Mouse (Mus musculus) urinary bladder, postnatal 14 days (tissue): ENCODE measurements around the gene B3gnt3.

Experiments
- DNase-seq: peaks from one replicate; pipeline ENCODE4 v3.0.0; 2021; ENCODE audit warnings: low spot score

Gene B3gnt3

GRCm38 (mm10) chr8:71678216-71678615 lies 23.4 kb downstream of the B3gnt3 start:
- DNase-seq, result no peak

- DNase-seq, result no peak
Measured at GRCm38 (mm10) chr8:71677555-71677954, 24.0 kb downstream of the B3gnt3 start.

- no peak for DNase-seq
Measured at GRCm38 (mm10) chr8:71676803-71677202, 24.8 kb downstream of the B3gnt3 start.

DNA sequence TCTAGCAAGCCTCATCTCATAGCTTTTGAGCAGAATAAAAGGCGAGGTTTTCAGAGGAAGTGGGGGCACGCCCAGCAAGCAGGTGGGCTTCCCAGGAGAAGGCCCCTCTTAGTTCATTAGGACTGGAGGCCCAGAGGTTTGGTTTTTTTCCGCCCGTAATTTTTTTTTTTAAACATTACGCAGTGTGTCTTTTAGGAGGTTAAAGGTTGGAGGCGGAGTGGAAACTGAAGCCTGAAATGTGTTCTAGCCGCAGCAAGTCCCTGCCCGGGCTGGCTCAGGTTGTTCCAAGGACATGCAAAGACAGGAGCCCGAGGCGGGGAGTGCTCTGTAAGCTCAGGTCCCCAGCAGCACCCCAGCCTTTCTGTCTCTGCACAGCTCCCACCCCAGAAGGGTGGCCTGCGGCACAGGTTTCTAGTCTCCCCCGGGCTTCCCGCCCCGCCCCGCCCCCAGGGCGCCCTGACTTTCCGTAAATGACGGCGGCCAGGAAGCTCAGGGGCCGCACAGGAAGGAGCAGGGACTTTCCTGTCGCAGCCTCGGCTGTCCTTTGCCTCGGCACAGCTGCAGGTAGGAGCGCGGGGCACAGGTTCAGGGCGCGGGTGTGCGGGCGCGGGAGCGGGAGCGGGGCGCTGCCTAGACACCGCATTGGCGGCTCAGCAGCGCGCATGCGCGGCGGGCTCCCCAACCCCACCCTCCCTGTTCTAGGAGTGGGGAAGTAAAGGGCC lies 25.4 kb downstream of the B3gnt3 start, which contains the start of gene Jak3:
Gene Jak3, plus strand, starts transcription at position 277 of the 722 bp plus-strand sequence.
- peak; percentile 66 for DNase-seq

DNA sequence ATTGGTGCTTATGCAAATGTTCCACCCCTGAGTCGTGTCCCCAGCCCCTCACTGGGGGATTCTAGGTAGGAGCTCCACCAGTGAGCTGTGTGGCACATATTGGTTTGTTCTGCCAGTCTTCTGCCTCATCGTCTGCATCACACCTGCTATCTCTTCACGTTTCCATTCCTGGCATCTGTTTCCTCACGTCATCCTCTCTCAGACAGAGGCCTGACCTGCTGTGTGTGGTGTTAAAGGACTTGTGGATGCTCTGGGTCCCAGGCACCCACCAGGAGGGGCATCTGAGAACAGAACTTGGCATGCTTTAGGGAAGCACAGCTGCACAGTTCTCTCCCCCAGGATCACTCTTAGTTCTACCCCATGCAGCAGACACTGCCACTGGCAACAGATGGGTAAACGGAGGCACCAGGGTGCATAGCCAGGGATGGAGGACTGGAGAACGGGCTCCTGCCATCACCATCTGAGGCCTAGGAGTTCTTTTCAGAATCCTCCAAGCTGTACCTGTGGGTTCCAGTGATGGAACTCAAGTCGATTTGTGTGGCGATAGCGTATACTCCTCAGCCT lies 26.1 kb downstream of the B3gnt3 start:
- no peak for DNase-seq

- DNase-seq, result no peak
Measured at GRCm38 (mm10) chr8:71674071-71674470, 27.5 kb downstream of the B3gnt3 start.

- DNase-seq, result no peak
Measured at GRCm38 (mm10) chr8:71672168-71672735, 29.3 kb downstream of the B3gnt3 start.

- DNase-seq, result peak; percentile 90
Measured at GRCm38 (mm10) chr8:71671549-71671965, 30.0 kb downstream of the B3gnt3 start, which contains the start of gene Unc13a. Gene Unc13a, minus strand, starts transcription at chr8:71671757.

- no peak for DNase-seq
Measured at GRCm38 (mm10) chr8:71670621-71671548, 30.7 kb downstream of the B3gnt3 start.

- DNase-seq, result no peak
Measured at GRCm38 (mm10) chr8:71670198-71670597, 31.4 kb downstream of the B3gnt3 start.

- DNase-seq, result no peak
Measured at GRCm38 (mm10) chr8:71668220-71668975, 33.2 kb downstream of the B3gnt3 start.

DNA sequence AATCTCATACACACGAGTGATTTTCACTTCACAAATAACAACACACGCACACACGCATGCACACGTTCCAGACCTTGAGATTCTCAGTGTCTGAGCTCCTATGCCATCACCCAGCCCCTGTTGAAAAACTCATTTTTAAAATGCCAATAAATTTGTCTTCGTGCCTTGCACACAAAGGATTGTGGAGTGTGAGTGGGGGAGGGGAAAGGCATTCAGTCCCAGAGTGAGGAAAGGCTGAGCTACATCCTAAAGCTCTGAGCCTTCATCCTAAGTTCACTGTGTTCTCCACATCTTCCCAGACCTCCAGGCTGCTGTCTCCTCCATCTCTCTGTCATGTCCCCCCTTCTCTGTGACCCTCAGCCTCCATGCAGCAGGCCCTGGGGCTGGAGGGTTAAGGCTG lies 34.3 kb downstream of the B3gnt3 start:
- DNase-seq, result no peak

DNA sequence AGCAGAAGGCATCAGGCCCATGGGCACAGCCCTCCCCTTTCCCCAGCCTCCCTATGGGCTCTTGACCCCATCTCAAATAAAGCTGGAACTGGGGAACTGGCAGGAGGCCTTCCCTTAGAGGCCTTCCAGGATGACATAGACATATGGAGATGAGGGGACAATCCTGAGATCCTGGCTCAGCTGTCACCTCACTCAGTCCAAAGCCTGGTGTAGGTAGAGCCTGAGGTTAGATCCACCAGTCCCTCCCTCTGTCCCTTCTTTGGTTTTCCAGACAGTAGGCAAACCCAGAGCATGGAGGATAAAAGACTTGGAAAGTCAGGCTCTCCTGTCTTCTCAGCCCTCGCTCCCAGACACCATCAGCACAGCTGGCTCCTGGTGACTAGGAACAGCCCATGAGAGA lies 34.7 kb downstream of the B3gnt3 start:
- DNase-seq, result no peak

GRCm38 (mm10) chr8:71665331-71666130 lies 36.1 kb downstream of the B3gnt3 start:
- peak; percentile 69 for DNase-seq

DNA sequence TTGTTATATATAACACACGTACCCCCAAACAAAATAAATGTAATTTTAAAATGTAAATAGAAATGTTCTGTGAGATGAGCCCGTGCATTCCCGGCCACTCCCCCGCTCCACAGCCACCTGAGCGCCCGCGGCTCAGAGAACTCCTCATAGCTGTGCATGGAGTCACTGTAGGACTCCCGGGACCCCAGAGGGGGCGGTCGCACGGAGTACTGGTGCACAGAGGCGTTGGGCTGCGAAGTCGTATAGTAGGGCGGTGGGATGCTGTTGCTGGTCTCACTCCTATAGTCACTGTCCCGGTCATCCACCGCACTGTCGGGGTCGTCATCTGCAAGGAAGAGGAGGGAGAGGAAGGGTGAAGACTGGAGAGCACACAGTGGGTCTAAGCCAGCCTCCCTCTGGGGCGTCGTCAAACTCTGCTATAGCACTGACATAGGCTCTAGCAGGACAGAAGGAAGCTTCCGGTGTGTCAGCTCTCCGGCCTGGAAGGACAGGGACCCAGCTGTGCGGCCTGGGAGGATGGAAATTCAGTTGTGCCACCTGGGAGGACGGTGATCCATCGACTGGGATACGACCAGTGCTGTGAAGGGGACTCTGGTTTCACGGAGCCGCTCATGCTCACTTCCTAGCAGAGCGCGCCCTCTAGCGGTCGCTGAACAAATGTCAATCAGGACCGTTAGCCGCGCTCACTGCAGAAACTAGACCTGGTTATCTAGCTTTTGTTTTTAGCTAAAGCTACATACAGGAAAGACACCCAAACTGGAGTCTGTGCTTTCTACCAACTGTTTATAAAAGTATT lies 41.1 kb downstream of the B3gnt3 start:
- DNase-seq, result peak; percentile 84

- DNase-seq, result no peak
Measured at GRCm38 (mm10) chr8:71659751-71660150, 41.8 kb downstream of the B3gnt3 start.

- DNase-seq, result no peak
Measured at GRCm38 (mm10) chr8:71658515-71659049, 43.0 kb downstream of the B3gnt3 start.

GRCm38 (mm10) chr8:71657816-71658215 lies 43.8 kb downstream of the B3gnt3 start:
- DNase-seq, result no peak

- DNase-seq, result peak; percentile 44
Measured at GRCm38 (mm10) chr8:71654600-71654999, 47.0 kb downstream of the B3gnt3 start.
